Mouse (Mus musculus): Measurements from ENCODE around the gene Pik3r2.

Pik3r2 gene

GRCm38 (mm10) chr8:70730956-70731355, 45.6 kb downstream of the Pik3r2 start:
- no peak for DNase-seq

GRCm38 (mm10) chr8:70729808-70730475, 46.6 kb downstream of the Pik3r2 start:
- no peak for DNase-seq

- no peak for DNase-seq
Observed at GRCm38 (mm10) chr8:70726721-70727120, 49.8 kb downstream of the Pik3r2 start.

GRCm38 (mm10) chr8:70725792-70726447, 50.6 kb downstream of the Pik3r2 start:
- DNase-seq = peak; percentile 83

DNA sequence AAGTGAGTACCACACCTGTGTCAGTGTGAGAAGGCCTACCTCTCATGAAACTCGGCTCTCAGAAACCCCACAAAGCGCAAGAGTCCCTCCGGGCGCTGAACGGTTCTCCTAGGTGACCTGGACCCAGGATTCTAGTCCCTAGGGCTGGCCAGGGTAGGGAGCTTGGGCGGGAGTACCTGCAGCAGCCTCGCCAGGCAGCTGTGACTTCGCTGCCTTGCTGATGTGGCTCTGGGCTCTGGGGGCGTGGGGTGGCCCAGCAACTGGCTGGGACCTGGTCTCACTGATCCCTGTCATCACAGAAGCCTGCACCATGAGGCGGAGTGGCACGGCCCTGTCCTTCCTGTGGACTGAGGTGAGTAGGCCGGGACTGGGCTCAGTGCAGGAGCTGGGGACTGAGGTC, 52.3 kb downstream of the Pik3r2 start:
- DNase-seq = no peak

GRCm38 (mm10) chr8:70723486-70724210, 52.9 kb downstream of the Pik3r2 start, which contains the start of gene Pde4c:
Pde4c (plus strand) TSS chr8:70723720.
- DNase-seq = peak; percentile 91

DNA sequence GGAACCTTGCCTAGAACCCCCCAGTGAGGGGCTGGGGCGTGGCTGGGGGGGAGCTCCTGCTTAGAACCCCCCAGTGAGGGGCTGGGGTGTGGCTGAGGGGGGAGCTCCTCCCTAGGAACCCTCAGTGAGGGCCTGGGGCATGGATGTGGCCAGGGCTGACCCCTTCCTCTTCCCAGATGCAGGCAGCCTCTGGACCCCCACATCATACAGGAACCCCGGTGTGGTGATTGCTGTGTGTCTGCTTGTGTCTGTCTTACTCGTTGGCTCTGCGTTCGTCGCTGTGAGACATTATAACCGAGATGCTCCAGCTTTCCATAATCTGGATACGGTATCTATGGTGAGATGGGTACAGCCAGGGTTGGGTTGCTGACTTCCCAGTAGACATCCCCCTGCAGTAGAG, 54.9 kb downstream of the Pik3r2 start:
- no peak for DNase-seq

DNA sequence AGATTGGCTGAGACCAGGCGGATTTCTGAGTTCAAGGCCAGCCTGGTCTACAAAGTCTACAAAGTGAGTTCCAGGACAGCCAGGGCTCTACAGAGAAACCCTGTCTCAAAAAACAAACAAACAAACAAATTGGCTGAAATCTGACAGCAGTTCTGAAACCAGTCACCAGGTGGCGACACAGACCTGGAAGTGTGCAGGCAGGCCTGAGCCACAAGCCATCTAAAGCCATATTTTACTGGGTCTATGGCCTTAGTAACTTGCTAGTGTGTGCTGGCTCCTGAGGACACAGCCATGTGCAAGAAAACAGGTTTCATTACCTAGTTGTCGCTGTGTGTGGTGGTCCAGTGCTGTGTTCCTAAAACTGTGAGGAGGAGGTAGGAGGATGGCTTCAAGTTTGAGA, 55.8 kb downstream of the Pik3r2 start:
- DNase-seq = peak; percentile 89

DNA sequence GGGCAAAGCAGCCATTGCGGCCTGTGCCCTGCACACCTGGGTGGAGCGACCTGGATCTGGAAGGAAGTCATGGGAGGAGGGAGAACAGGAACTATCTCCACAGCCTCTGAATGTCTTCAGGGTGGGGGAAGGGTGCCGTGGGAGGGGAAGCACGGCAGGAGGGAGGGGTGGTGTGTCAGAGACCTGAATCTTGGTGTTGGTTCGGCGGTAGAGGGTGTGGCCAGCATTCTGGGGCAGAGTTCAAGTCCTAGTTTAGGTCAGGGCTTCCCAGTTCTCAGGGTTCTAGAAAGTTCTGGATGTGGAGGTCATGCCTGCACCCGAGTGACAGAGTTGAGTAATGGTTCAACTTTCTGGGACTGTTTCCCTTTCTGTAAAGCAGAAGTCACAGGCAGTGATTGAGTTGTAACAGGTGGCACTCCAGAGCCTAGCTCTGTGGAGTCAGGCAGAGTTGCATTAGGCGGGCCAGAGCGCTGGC, 56.7 kb downstream of the Pik3r2 start:
- DNase-seq = no peak

DNA sequence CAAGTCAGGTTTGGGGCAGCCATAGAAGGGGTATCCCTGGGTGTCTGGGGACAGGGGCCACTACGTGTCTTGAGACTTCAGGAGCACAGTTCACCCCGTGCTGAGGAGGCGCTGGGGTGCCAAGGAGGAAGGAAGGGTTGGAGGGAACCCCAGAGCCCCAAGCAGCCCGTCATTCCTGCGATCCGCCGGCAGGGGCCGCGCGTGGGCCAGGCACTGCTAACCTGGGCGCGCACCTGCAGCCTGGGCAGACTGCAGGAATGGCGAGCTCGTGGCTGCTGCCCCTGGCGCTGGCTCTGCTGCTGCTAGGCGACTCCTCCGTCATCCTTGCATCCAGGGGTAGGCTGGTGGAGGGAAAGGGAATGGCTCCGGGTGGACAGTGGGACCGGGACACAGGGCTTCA, 58.2 kb downstream of the Pik3r2 start, which contains the start of gene Gm3336:
Gene Gm3336 (plus strand): TSS at position 247 of the 400 bp plus-strand sequence.
- DNase-seq = peak; percentile 82
